Comparison of ENCODE assay signal across 15 mouse cellular contexts in genomic region chr17:64770277-64770676, GRCm38 (mm10).
A peak's percentile ranks its signal among the peaks of the same experiment; 100 is the strongest.
DNase-seq lines count a peak whose midpoint lies in the region; ATAC-seq and TF ChIP-seq lines count a peak whose summit lies in the region.
"Had no signal": no experiment of that assay in that cellular context is flagged by ENCODE, and none has a peak within 500 bp of the region (broad histone marks: within the 10 kb centered on the region; RNA-seq: fewer than 3 reads in every experiment).

No protein-coding gene starts in this region.

- H3K4me1 ChIP-seq in hindbrain, embryonic 12.5 days = 0 out of 2 replicates have a peak, but pooled peaks cover 5% of the 10 kb centered on the region
- no peaks in the 10 kb centered on the region for H3K4me1 ChIP-seq in midbrain, embryonic 11.5 days (ENCODE audit: control insufficient read depth, insufficient read depth, low read length)
- H3K4me1 ChIP-seq in kidney, embryonic 16.5 days (ENCODE audit: insufficient read depth, low read length) = no peaks in the 10 kb centered on the region
- no peaks in the 10 kb centered on the region for H3K4me1 ChIP-seq in liver, postnatal 0 days (ENCODE audit: insufficient read depth)
- H3K4me1 ChIP-seq: heart, embryonic 12.5 days; limb, embryonic 12.5 days had no signal

- H3K27me3 ChIP-seq in hindbrain, embryonic 12.5 days = no peaks in the 10 kb centered on the region
- H3K27me3 ChIP-seq in midbrain, embryonic 11.5 days (ENCODE audit: control insufficient read depth, insufficient read depth, low read length) = no peaks in the 10 kb centered on the region
- no peaks in the 10 kb centered on the region for H3K27me3 ChIP-seq in kidney, embryonic 16.5 days (ENCODE audit: insufficient read depth, low read length)
- no peaks in the 10 kb centered on the region for H3K27me3 ChIP-seq in liver, postnatal 0 days (ENCODE audit: insufficient read depth, low read length)
- H3K27me3 ChIP-seq: heart, embryonic 12.5 days; limb, embryonic 12.5 days had no signal

- 78% methylated on average over 1 of the region's 1 CpGs for WGBS in hindbrain, embryonic 12.5 days
- WGBS in midbrain, embryonic 11.5 days = 76% methylated on average over 1 of the region's 1 CpGs
- WGBS in kidney, embryonic 16.5 days = 83% methylated on average over 1 of the region's 1 CpGs
- 80% methylated on average over 1 of the region's 1 CpGs for WGBS in liver, postnatal 0 days (ENCODE audit: insufficient replicate concordance)

- H3K4me3 ChIP-seq in hindbrain, embryonic 12.5 days = no peak overlapping the region
- H3K4me3 ChIP-seq in midbrain, embryonic 11.5 days (ENCODE audit: low read depth, low read length) = no peak overlapping the region
- H3K4me3 ChIP-seq in kidney, embryonic 16.5 days (ENCODE audit: low read length) = no peak overlapping the region
- H3K4me3 ChIP-seq in liver, postnatal 0 days (ENCODE audit: low read depth, low read length) = no peak overlapping the region
- H3K4me3 ChIP-seq: heart, embryonic 12.5 days; limb, embryonic 12.5 days had no signal

- ATAC-seq in hindbrain, embryonic 12.5 days (ENCODE audit: low FRiP score) = peak; percentile 87
- ATAC-seq in midbrain, embryonic 11.5 days (ENCODE audit: low FRiP score) = peak; percentile 91
- ATAC-seq in kidney, embryonic 16.5 days (ENCODE audit: low FRiP score, low TSS enrichment) = no peak
- ATAC-seq in liver, postnatal 0 days = no peak

- TF ChIP-seq CTCF in liver, postnatal 0 days (IDR thresholded peaks at IDR 0.05; ENCODE audit: low read depth) = no peak

- peak; percentile 66 to 75 for DNase-seq in cerebellum, postnatal 10 days
- DNase-seq in cerebellum, adult 9-11 months = no peak
- peak; percentile 16 for DNase-seq in ES-CJ7 (ENCODE audit: low read depth, low spot score)
- no peak for DNase-seq in midbrain, embryonic 11.5 days (ENCODE audit: low spot score, missing footprints)
- DNase-seq in kidney, adult 8-10 months = no peak
- no peak for DNase-seq in liver, postnatal 0 days
- DNase-seq: adrenal gland, adult 2 months; cerebellum, adult 9-10 months; kidney, adult 2 months; lung, postnatal 14 days had no signal

- H3K36me3 ChIP-seq in hindbrain, embryonic 12.5 days = no peaks in the 10 kb centered on the region
- H3K36me3 ChIP-seq in midbrain, embryonic 11.5 days (ENCODE audit: control insufficient read depth, insufficient read depth, low read length) = no peaks in the 10 kb centered on the region
- no peaks in the 10 kb centered on the region for H3K36me3 ChIP-seq in kidney, embryonic 16.5 days (ENCODE audit: insufficient read depth, low read length)
- H3K36me3 ChIP-seq in liver, postnatal 0 days (replicated peaks; ENCODE audit: insufficient read depth, low read length) = no peaks in the 10 kb centered on the region
- H3K36me3 ChIP-seq: G1E; heart, embryonic 12.5 days; limb, embryonic 12.5 days had no signal

- TF ChIP-seq EP300 in liver, postnatal 0 days (IDR thresholded peaks at IDR 0.05; ENCODE audit: low read depth) = no peak

- no peak overlapping the region for H3K9ac ChIP-seq in hindbrain, embryonic 12.5 days
- H3K9ac ChIP-seq in midbrain, embryonic 11.5 days (ENCODE audit: low read length) = no peak overlapping the region
- no peak overlapping the region for H3K9ac ChIP-seq in kidney, embryonic 16.5 days (replicated peaks; ENCODE audit: low read length)
- H3K9ac ChIP-seq in liver, postnatal 0 days (replicated peaks) = no peak overlapping the region
- H3K9ac ChIP-seq: heart, embryonic 12.5 days; limb, embryonic 12.5 days had no signal

- H3K9me3 ChIP-seq in hindbrain, embryonic 12.5 days (replicated peaks) = no peaks in the 10 kb centered on the region
- no peaks in the 10 kb centered on the region for H3K9me3 ChIP-seq in midbrain, embryonic 11.5 days (ENCODE audit: control insufficient read depth, low read length)
- no peaks in the 10 kb centered on the region for H3K9me3 ChIP-seq in kidney, embryonic 16.5 days (ENCODE audit: low read length)
- H3K9me3 ChIP-seq in liver, postnatal 0 days (ENCODE audit: low read length) = no peaks in the 10 kb centered on the region
- H3K9me3 ChIP-seq: heart, embryonic 12.5 days; limb, embryonic 12.5 days had no signal

- H3K27ac ChIP-seq in hindbrain, embryonic 12.5 days = no peak overlapping the region
- no peak overlapping the region for H3K27ac ChIP-seq in midbrain, embryonic 11.5 days (ENCODE audit: low read depth, low read length)
- H3K27ac ChIP-seq in kidney, embryonic 16.5 days (ENCODE audit: low read length) = no peak overlapping the region
- no peak overlapping the region for H3K27ac ChIP-seq in liver, postnatal 0 days (ENCODE audit: low read depth)
- H3K27ac ChIP-seq: limb, embryonic 12.5 days had no signal

- no peak overlapping the region for H3K4me2 ChIP-seq in hindbrain, embryonic 12.5 days (replicated peaks)
- no peak overlapping the region for H3K4me2 ChIP-seq in midbrain, embryonic 11.5 days
- no peak overlapping the region for H3K4me2 ChIP-seq in kidney, embryonic 16.5 days (replicated peaks; ENCODE audit: low read depth, low read length)
- no peak overlapping the region for H3K4me2 ChIP-seq in liver, postnatal 0 days (ENCODE audit: low read depth, low read length)
- H3K4me2 ChIP-seq: heart, embryonic 12.5 days; limb, embryonic 12.5 days had no signal

Comparison
In these comparisons a context has a peak if more than half of its experiments do, and no peak if none do; other contexts are left out.
1. DNase-seq: peak in cerebellum, postnatal 10 days (2 of 2) and ES-CJ7 (single experiment); none in cerebellum, adult 9-11 months (single experiment), midbrain, embryonic 11.5 days (single experiment), kidney, adult 8-10 months (0 of 2) and liver, postnatal 0 days (single experiment).
2. ATAC-seq: peak in hindbrain, embryonic 12.5 days (single experiment) and midbrain, embryonic 11.5 days (single experiment); none in kidney, embryonic 16.5 days (single experiment) and liver, postnatal 0 days (single experiment).